Mouse (Mus musculus) small intestine, adult 2 months (tissue): ENCODE results near the gene Nudt8. TPM values are rescaled to one million over a fixed set of nuclear protein-coding genes. Genes with fewer than 3 reads are reported as not detected.
"Not testable (repeated sequence)": the region's sequence is repeated elsewhere in the genome, so short reads cannot be mapped to it uniquely, and the experiment has no call there.

Experiments used
- H3K27ac ChIP-seq: fragments of 200-500 bp; 2 replicates; pipeline ENCODE4 v1.5.1; 2012; ENCODE audit warnings: low read depth, low read length, control low read depth, inconsistent platforms; ENCODE audit not compliant: insufficient read depth
- H3K27me3 ChIP-seq: fragments of 200-500 bp; 2 replicates; pipeline ENCODE4 v1.6.1; 2012; ENCODE audit warnings: mild to moderate bottlenecking, moderate library complexity, low read length, inconsistent platforms; ENCODE audit not compliant: control insufficient read depth, insufficient read depth
- H3K36me3 ChIP-seq: fragments of 200-500 bp; 2 replicates; pipeline ENCODE4 v1.6.1; 2012; ENCODE audit warnings: mild to moderate bottlenecking, low read length, control low read depth, inconsistent platforms; ENCODE audit not compliant: control insufficient read depth, insufficient read depth
- H3K4me1 ChIP-seq: fragments of 200-500 bp; 2 replicates; pipeline ENCODE4 v1.6.1; 2012; ENCODE audit warnings: low read length, inconsistent platforms, mixed read lengths; ENCODE audit not compliant: control insufficient read depth, insufficient read depth, insufficient read length
- H3K4me3 ChIP-seq: fragments of 200-500 bp; 2 replicates; pipeline ENCODE4 v1.5.1; 2012; ENCODE audit warnings: low read depth, mild to moderate bottlenecking, control low read depth, inconsistent platforms, low read length, moderate library complexity
- CTCF ChIP-seq: fragments of 200-500 bp; IDR thresholded peaks from 2 replicates; pipeline ENCODE4 v1.5.1; 2012; ENCODE audit warnings: low read depth, mild to moderate bottlenecking, control low read depth, inconsistent platforms, low read length, moderate library complexity, mixed read lengths; ENCODE audit not compliant: insufficient replicate concordance, insufficient read length; ENCODE audit errors: extremely low read depth
- POLR2A ChIP-seq: fragments of 200-500 bp; IDR thresholded peaks from 2 replicates; pipeline ENCODE4 v1.6.1; 2012; ENCODE audit warnings: low read depth, mild to moderate bottlenecking, control low read depth, inconsistent platforms, low read length, moderate library complexity
- WGBS: fragments of 180-500 bp; shearing (Covaris S2); methylation state at CpG from one replicate; pipeline ENCODE4 v1.1.7; 2018; 5-methylcytosine and 5-hydroxymethylcytosine counted together
- polyA plus RNA-seq: library from polyadenylated mRNA; depleted of rRNA; stranded (reverse); fragments of >200 nt; gene quantifications from 2 replicates; pipeline ENCODE4 v1.2.3, GENCODE M21; 2012; rRNA removed

Gene Nudt8
- 30.6 and 33.7 TPM in 2 replicates for polyA plus RNA-seq

GRCm38 (mm10) chr19:4000119-4000900, at the start of gene Nudt8, which contains the start of gene Gm49405:
Gene Nudt8 (plus strand): TSS chr19:4000580.
Gene Gm49405 (plus strand): TSS chr19:4000626.
- WGBS: under 1% methylated on average over 64 of the region's 64 CpGs
- Histone ChIP-seq H3K27ac (peak within 1 kb of the TSS; percentile 92), H3K27me3 (no peaks in the 10 kb centered on the region), H3K4me3 (peak within 1 kb of the TSS; percentile 71), H3K36me3 (no peaks in the 10 kb centered on the region; the same call in 1 of the 2 replicates), H3K4me1 (peaks cover 36% of the 10 kb centered on the region)
- TF ChIP-seq CTCF (peak; percentile 80), POLR2A (peak; percentile 83)

GRCm38 (mm10) chr19:3951461-3951860, 48.9 kb upstream of the Nudt8 start:
- TF ChIP-seq CTCF: no peak
- TF ChIP-seq POLR2A: no peak
- Histone ChIP-seq H3K36me3 (peaks cover 16% of the 10 kb centered on the region), H3K27ac (no peak overlapping the region), H3K4me3 (no peak overlapping the region), H3K27me3 (no peaks in the 10 kb centered on the region), H3K4me1 (peaks cover 12% of the 10 kb centered on the region)

GRCm38 (mm10) chr19:3952099-3952498, 48.3 kb upstream of the Nudt8 start:
- Histone ChIP-seq H3K27ac (no peak overlapping the region), H3K4me1 (peaks cover 15% of the 10 kb centered on the region), H3K27me3 (no peaks in the 10 kb centered on the region), H3K4me3 (no peak overlapping the region), H3K36me3 (peaks cover 14% of the 10 kb centered on the region)
- TF ChIP-seq CTCF (no peak), POLR2A (no peak)
- WGBS: 40% methylated on average over 1 of the region's 1 CpGs

GRCm38 (mm10) chr19:3955033-3955432, 45.3 kb upstream of the Nudt8 start:
- no peaks in the 10 kb centered on the region for H3K27me3 ChIP-seq
- no peak overlapping the region for H3K27ac ChIP-seq
- peaks cover 25% of the 10 kb centered on the region for H3K4me1 ChIP-seq
- 60% methylated on average over 3 of the region's 3 CpGs for WGBS
- TF ChIP-seq CTCF: no peak
- no peak for TF ChIP-seq POLR2A
- no peaks in the 10 kb centered on the region for H3K36me3 ChIP-seq
- H3K4me3 ChIP-seq: no peak overlapping the region

GRCm38 (mm10) chr19:3955804-3956203, 44.6 kb upstream of the Nudt8 start:
- Histone ChIP-seq H3K27ac (peak overlapping the region; percentile 11; the same call in 1 of the 2 replicates), H3K36me3 (no peaks in the 10 kb centered on the region), H3K27me3 (no peaks in the 10 kb centered on the region), H3K4me1 (peaks cover 25% of the 10 kb centered on the region), H3K4me3 (no peak overlapping the region)
- 20% methylated on average over 4 of the region's 4 CpGs for WGBS
- TF ChIP-seq CTCF (no peak), POLR2A (no peak)

GRCm38 (mm10) chr19:3957296-3958036, 42.9 kb upstream of the Nudt8 start:
- not testable (repeated sequence) for H3K27ac ChIP-seq, H3K27me3 ChIP-seq, H3K36me3 ChIP-seq, H3K4me3 ChIP-seq
- WGBS: 85% methylated on average over 5 of the region's 5 CpGs
- peaks cover 25% of the 10 kb centered on the region for H3K4me1 ChIP-seq

- H3K27me3 ChIP-seq: no peaks in the 10 kb centered on the region
- H3K27ac ChIP-seq: no peak within 1 kb of the TSS
- no peaks in the 10 kb centered on the region for H3K36me3 ChIP-seq
Observed at GRCm38 (mm10) chr19:3958470-3958869, 41.9 kb upstream of the Nudt8 start, which contains the start of gene Aldh3b3. Gene Aldh3b3 (plus strand): TSS chr19:3958645.

More at GRCm38 (mm10) chr19:3958470-3958869, 41.9 kb upstream of the Nudt8 start, which contains the start of gene Aldh3b3:
- no peak within 1 kb of the TSS for H3K4me3 ChIP-seq
- peaks cover 25% of the 10 kb centered on the region for H3K4me1 ChIP-seq
- WGBS: 32% methylated on average over 4 of the region's 4 CpGs
- TF ChIP-seq POLR2A: no peak
- TF ChIP-seq CTCF: no peak
